Mouse (Mus musculus): ENCODE data around the gene Strn3. TPM values are rescaled to one million over a fixed set of nuclear protein-coding genes. Genes with fewer than 3 reads are reported as not detected.
"Not testable (repeated sequence)": the region's sequence is repeated elsewhere in the genome, so short reads cannot be mapped to it uniquely, and the experiment has no call there.

Strn3 gene
- polyA plus RNA-seq, 1 experiment from 2014 or later: 60.7 TPM

- no peak overlapping the region for H3K27ac ChIP-seq (ENCODE audit: low read depth, low read length)
- H3K4me1 ChIP-seq (replicated peaks; ENCODE audit: control insufficient read depth, insufficient read depth, low read length): no peaks in the 10 kb centered on the region
- H3K9me3 ChIP-seq (ENCODE audit: control insufficient read depth, low read length): no peaks in the 10 kb centered on the region
- no peak for ATAC-seq (ENCODE audit: low FRiP score)
- no peak overlapping the region for H3K9ac ChIP-seq (ENCODE audit: low read depth, low read length)
- H3K27me3 ChIP-seq (ENCODE audit: control insufficient read depth, insufficient read depth, low read length): no peaks in the 10 kb centered on the region
- H3K4me2 ChIP-seq (replicated peaks; ENCODE audit: low read depth, low read length): no peak overlapping the region
- H3K4me3 ChIP-seq (ENCODE audit: low read depth, low read length): no peak overlapping the region
- WGBS: 88% methylated on average over 4 of the region's 4 CpGs
- no peaks in the 10 kb centered on the region for H3K36me3 ChIP-seq (ENCODE audit: control insufficient read depth, insufficient read depth, low read length)
- DNase-seq (ENCODE audit: low spot score): no peak
These were observed 85.6 kb downstream of the Strn3 start for GRCm38 (mm10) chr12:51606138-51606537.

- DNase-seq (ENCODE audit: low spot score) (no peak), ATAC-seq (ENCODE audit: low FRiP score) (no peak)
- WGBS: 92% methylated on average over 10 of the region's 10 CpGs
- Histone ChIP-seq H3K4me3 (ENCODE audit: low read depth, low read length) (no peak overlapping the region), H3K27me3 (ENCODE audit: control insufficient read depth, insufficient read depth, low read length) (no peaks in the 10 kb centered on the region), H3K4me1 (replicated peaks; ENCODE audit: control insufficient read depth, insufficient read depth, low read length) (no peaks in the 10 kb centered on the region), H3K9ac (ENCODE audit: low read depth, low read length) (no peak overlapping the region), H3K4me2 (replicated peaks; ENCODE audit: low read depth, low read length) (no peak overlapping the region), H3K9me3 (ENCODE audit: control insufficient read depth, low read length) (no peaks in the 10 kb centered on the region), H3K36me3 (ENCODE audit: control insufficient read depth, insufficient read depth, low read length) (no peaks in the 10 kb centered on the region), H3K27ac (ENCODE audit: low read depth, low read length) (no peak overlapping the region)
These were observed 88.4 kb downstream of the Strn3 start for GRCm38 (mm10) chr12:51603306-51603705.

- Histone ChIP-seq H3K27me3 (ENCODE audit: control insufficient read depth, insufficient read depth, low read length) (peaks cover 20% of the 10 kb centered on the region), H3K4me3 (ENCODE audit: low read depth, low read length) (peak overlapping the region; percentile 63), H3K36me3 (ENCODE audit: control insufficient read depth, insufficient read depth, low read length) (no peaks in the 10 kb centered on the region), H3K27ac (ENCODE audit: low read depth, low read length) (no peak overlapping the region), H3K4me1 (replicated peaks; ENCODE audit: control insufficient read depth, insufficient read depth, low read length) (peaks cover 4% of the 10 kb centered on the region; the same call in 1 of the 2 replicates), H3K9me3 (ENCODE audit: control insufficient read depth, low read length) (no peaks in the 10 kb centered on the region), H3K4me2 (replicated peaks; ENCODE audit: low read depth, low read length) (peak overlapping the region; percentile 84), H3K9ac (ENCODE audit: low read depth, low read length) (peak overlapping the region; percentile 72; the same call in 1 of the 2 replicates)
- DNase-seq (ENCODE audit: low spot score): peak; percentile 61
- WGBS: 2% methylated on average over 18 of the region's 18 CpGs
- no peak for ATAC-seq (ENCODE audit: low FRiP score)
These were observed 97.6 kb downstream of the Strn3 start for GRCm38 (mm10) chr12:51594030-51594470.

- H3K27me3 ChIP-seq (ENCODE audit: control insufficient read depth, insufficient read depth, low read length): peaks cover 20% of the 10 kb centered on the region
These were observed 98.3 kb downstream of the Strn3 start, which contains the start of gene Coch for GRCm38 (mm10) chr12:51593229-51594029. TSS of gene Coch (plus strand) at chr12:51593341.

GRCm38 (mm10) chr12:51592888-51593228 lies 98.8 kb downstream of the Strn3 start:
- Histone ChIP-seq H3K27ac (ENCODE audit: low read depth, low read length) (no peak overlapping the region), H3K27me3 (ENCODE audit: control insufficient read depth, insufficient read depth, low read length) (peaks cover 20% of the 10 kb centered on the region), H3K4me1 (replicated peaks; ENCODE audit: control insufficient read depth, insufficient read depth, low read length) (peaks cover 4% of the 10 kb centered on the region; the same call in 1 of the 2 replicates), H3K36me3 (ENCODE audit: control insufficient read depth, insufficient read depth, low read length) (no peaks in the 10 kb centered on the region), H3K4me3 (ENCODE audit: low read depth, low read length) (peak overlapping the region; percentile 63), H3K4me2 (replicated peaks; ENCODE audit: low read depth, low read length) (peak overlapping the region; percentile 84), H3K9me3 (ENCODE audit: control insufficient read depth, low read length) (no peaks in the 10 kb centered on the region), H3K9ac (ENCODE audit: low read depth, low read length) (peak overlapping the region; percentile 72)
- ATAC-seq (ENCODE audit: low FRiP score): peak; percentile 75
- WGBS: under 1% methylated on average over 16 of the region's 21 CpGs
- DNase-seq (ENCODE audit: low spot score): peak; percentile 56

More at GRCm38 (mm10) chr12:51593229-51594029, 98.3 kb downstream of the Strn3 start, which contains the start of gene Coch:
- Histone ChIP-seq H3K4me2 (replicated peaks; ENCODE audit: low read depth, low read length) (peak within 1 kb of the TSS; percentile 84), H3K9me3 (ENCODE audit: control insufficient read depth, low read length) (no peaks in the 10 kb centered on the region), H3K36me3 (ENCODE audit: control insufficient read depth, insufficient read depth, low read length) (no peaks in the 10 kb centered on the region), H3K4me1 (replicated peaks; ENCODE audit: control insufficient read depth, insufficient read depth, low read length) (peaks cover 4% of the 10 kb centered on the region; the same call in 1 of the 2 replicates), H3K9ac (ENCODE audit: low read depth, low read length) (peak within 1 kb of the TSS; percentile 72), H3K27ac (ENCODE audit: low read depth, low read length) (no peak within 1 kb of the TSS), H3K4me3 (ENCODE audit: low read depth, low read length) (peak within 1 kb of the TSS; percentile 63)
- peak; percentile 70 for DNase-seq (ENCODE audit: low spot score)
- under 1% methylated on average over 75 of the region's 79 CpGs for WGBS
- ATAC-seq (ENCODE audit: low FRiP score): peak; percentile 86

GRCm38 (mm10) chr12:51591921-51592320 lies 99.8 kb downstream of the Strn3 start:
- H3K4me1 ChIP-seq (replicated peaks; ENCODE audit: control insufficient read depth, insufficient read depth, low read length): peaks cover 4% of the 10 kb centered on the region; the same call in 1 of the 2 replicates
- no peaks in the 10 kb centered on the region for H3K36me3 ChIP-seq (ENCODE audit: control insufficient read depth, insufficient read depth, low read length)
- no peak overlapping the region for H3K9ac ChIP-seq (ENCODE audit: low read depth, low read length)
- H3K27me3 ChIP-seq (ENCODE audit: control insufficient read depth, insufficient read depth, low read length): peaks cover 20% of the 10 kb centered on the region
- H3K27ac ChIP-seq (ENCODE audit: low read depth, low read length): no peak overlapping the region
- no peaks in the 10 kb centered on the region for H3K9me3 ChIP-seq (ENCODE audit: control insufficient read depth, low read length)
- 73% methylated on average over 8 of the region's 8 CpGs for WGBS
- no peak for ATAC-seq (ENCODE audit: low FRiP score)
- H3K4me2 ChIP-seq (replicated peaks; ENCODE audit: low read depth, low read length): no peak overlapping the region
- DNase-seq (ENCODE audit: low spot score): no peak
- H3K4me3 ChIP-seq (ENCODE audit: low read depth, low read length): no peak overlapping the region

GRCm38 (mm10) chr12:51589263-51589662 lies 102.4 kb downstream of the Strn3 start:
- WGBS: 86% methylated on average over 5 of the region's 5 CpGs
- ATAC-seq (ENCODE audit: low FRiP score): no peak
- H3K9me3 ChIP-seq (ENCODE audit: control insufficient read depth, low read length): no peaks in the 10 kb centered on the region; the same call in 1 of the 2 replicates

GRCm38 (mm10) chr12:51577816-51578215 lies 113.9 kb downstream of the Strn3 start:
- not testable (repeated sequence) for H3K36me3 ChIP-seq (ENCODE audit: control insufficient read depth, insufficient read depth, low read length); DNase-seq (ENCODE audit: low spot score); H3K9ac ChIP-seq (ENCODE audit: low read depth, low read length); H3K27ac ChIP-seq (ENCODE audit: low read depth, low read length); H3K27me3 ChIP-seq (ENCODE audit: control insufficient read depth, insufficient read depth, low read length); H3K9me3 ChIP-seq (ENCODE audit: control insufficient read depth, low read length); H3K4me3 ChIP-seq (ENCODE audit: low read depth, low read length); H3K4me2 ChIP-seq (replicated peaks; ENCODE audit: low read depth, low read length); H3K4me1 ChIP-seq (replicated peaks; ENCODE audit: control insufficient read depth, insufficient read depth, low read length); ATAC-seq (ENCODE audit: low FRiP score)
- WGBS: 91% methylated on average over 2 of the region's 2 CpGs

More at GRCm38 (mm10) chr12:51589263-51589662, 102.4 kb downstream of the Strn3 start:
- H3K27ac ChIP-seq (ENCODE audit: low read depth, low read length): no peak overlapping the region
- peaks cover 4% of the 10 kb centered on the region; the same call in 1 of the 2 replicates for H3K4me1 ChIP-seq (replicated peaks; ENCODE audit: control insufficient read depth, insufficient read depth, low read length)
- no peak overlapping the region for H3K4me2 ChIP-seq (replicated peaks; ENCODE audit: low read depth, low read length)
- H3K27me3 ChIP-seq (ENCODE audit: control insufficient read depth, insufficient read depth, low read length): peaks cover 13% of the 10 kb centered on the region
- H3K36me3 ChIP-seq (ENCODE audit: control insufficient read depth, insufficient read depth, low read length): no peaks in the 10 kb centered on the region
- no peak overlapping the region for H3K9ac ChIP-seq (ENCODE audit: low read depth, low read length)
- DNase-seq (ENCODE audit: low spot score): no peak
- no peak overlapping the region for H3K4me3 ChIP-seq (ENCODE audit: low read depth, low read length)

GRCm38 (mm10) chr12:51572651-51573050 lies 119.0 kb downstream of the Strn3 start:
- Histone ChIP-seq H3K4me2 (replicated peaks; ENCODE audit: low read depth, low read length) (no peak overlapping the region), H3K27me3 (ENCODE audit: control insufficient read depth, insufficient read depth, low read length) (no peaks in the 10 kb centered on the region), H3K4me1 (replicated peaks; ENCODE audit: control insufficient read depth, insufficient read depth, low read length) (no peaks in the 10 kb centered on the region), H3K36me3 (ENCODE audit: control insufficient read depth, insufficient read depth, low read length) (no peaks in the 10 kb centered on the region), H3K9me3 (ENCODE audit: control insufficient read depth, low read length) (no peaks in the 10 kb centered on the region), H3K27ac (ENCODE audit: low read depth, low read length) (no peak overlapping the region), H3K9ac (ENCODE audit: low read depth, low read length) (no peak overlapping the region), H3K4me3 (ENCODE audit: low read depth, low read length) (no peak overlapping the region)
- 88% methylated on average over 4 of the region's 4 CpGs for WGBS
- no peak for ATAC-seq (ENCODE audit: low FRiP score)
- DNase-seq (ENCODE audit: low spot score): no peak

Measured in hindbrain, embryonic 11.5 days (tissue).